Mouse (Mus musculus): ENCODE measurements around the gene Cntn4.

Gene Cntn4

DNA sequence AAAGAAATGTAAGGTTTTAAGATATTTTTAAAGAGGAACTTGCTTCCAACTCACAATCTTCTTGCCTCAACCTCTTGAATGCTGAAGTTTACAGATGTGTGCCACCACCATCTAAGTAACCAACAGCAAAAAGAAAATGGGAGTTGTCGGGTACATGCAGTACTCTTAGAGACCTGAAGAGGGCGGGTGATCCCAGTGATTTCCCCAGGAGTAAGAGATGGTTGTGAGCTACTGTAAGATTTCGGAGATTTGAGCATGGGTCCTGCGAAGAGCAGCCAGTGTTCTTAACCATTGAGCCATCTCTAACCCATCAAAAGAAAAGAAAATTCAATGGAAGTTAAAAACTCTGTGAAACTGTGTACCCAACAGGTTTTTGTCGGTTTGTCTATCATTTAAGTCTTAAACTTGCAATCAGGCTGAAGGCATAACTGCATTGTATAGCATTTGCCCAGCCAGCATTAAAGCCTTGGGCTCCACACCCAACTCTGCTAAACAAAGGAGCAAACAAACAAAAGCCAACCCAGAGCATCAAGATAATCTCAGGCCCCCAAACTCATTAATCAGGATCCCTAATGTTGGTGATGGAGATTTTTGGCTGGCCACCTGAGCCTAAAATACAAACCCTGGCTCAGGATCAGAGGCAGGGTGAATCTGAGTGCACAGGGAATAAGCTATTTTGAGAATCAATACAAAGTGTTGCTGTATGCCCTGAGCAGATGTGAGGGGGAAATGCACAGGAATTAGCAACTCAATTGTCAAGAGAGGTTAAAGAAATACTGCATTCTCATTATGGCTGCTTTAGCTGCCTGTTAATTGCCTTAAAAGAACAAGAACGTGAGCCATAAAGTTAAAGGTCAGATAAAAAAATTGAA, 986.6 kb downstream of the Cntn4 start:
- peak; percentile 68 for DNase-seq

DNA sequence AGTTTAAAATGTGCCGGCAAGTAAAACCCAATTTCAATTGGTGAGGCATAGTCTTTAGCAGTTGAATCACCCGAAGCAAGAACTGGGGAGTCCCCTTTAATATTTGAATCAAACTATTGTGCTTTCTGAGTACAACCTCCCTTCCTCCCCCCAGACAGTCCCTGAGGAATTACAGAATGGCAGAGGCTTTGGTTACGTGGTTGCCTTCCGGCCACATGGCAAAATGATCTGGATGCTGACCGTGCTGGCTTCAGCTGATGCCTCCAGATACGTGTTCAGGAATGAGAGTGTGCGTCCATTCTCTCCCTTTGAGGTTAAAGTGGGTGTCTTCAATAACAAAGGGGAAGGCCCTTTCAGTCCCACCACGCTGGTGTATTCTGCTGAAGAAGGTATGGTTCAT, 998.1 kb downstream of the Cntn4 start:
- no peak for DNase-seq

DNA sequence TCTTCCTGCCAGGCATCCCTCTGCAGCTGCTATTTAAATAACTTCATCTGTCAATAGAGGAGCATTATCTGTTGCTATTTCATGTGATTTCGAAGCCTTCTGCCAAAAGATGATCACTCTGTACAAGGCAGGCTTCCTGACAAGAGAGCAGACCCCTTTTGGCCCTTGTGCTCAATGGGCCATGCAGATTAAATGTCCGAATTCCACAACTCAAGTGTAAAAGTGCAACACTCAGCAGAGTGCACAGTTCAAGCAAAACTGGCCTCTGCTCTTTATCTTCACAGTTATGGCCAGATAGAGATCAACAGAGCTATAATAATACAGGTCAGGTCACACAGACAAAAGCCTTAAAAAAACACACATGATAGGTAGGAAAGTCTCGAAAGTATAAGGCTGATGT, 1024.5 kb downstream of the Cntn4 start:
- peak; percentile 52 for DNase-seq

DNA sequence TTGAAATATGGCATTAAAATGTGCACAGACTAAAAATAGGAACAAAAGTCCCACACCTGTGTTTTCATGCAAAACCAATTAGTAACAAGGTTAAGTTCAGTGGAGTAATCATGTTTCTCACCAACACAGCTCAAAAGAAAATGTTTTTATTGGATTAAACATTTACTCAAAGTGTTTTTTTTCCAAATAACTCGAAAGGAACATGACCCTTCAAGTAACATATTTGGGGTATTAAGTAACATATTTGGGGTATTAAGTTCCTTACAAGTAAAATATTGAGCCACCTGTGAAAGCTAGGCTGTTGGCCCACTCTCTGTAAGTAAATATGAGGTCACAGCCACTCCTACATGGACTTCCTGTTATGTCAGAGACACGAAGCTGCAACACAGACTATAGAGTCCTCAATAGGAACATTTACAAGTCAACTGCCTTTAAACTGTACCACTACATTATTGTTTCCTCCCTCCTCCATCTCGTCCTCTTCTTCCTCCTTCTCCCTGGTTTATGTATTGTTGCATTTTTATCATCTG, 1028.1 kb downstream of the Cntn4 start:
- DNase-seq: peak; percentile 4

DNA sequence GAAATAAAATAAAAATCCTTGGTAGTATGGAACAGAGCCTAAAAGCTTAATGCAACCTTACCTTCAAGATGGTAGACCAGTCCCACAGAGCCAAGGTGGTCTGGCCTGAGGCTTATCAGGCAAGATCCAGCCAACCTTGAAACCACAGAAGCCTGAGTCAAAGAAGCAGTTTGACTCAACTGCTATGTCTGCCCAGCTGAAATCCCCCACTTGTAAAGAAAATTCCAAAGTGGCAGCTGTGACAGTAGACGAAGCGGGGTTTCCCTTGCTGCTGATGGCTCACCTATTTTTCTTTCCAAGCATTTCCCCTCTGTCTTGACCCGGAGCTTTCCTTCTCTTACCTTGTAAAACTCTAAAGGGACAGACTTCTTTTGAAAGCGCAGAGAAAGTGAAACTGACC, 1048.2 kb downstream of the Cntn4 start:
- no peak for DNase-seq

DNA sequence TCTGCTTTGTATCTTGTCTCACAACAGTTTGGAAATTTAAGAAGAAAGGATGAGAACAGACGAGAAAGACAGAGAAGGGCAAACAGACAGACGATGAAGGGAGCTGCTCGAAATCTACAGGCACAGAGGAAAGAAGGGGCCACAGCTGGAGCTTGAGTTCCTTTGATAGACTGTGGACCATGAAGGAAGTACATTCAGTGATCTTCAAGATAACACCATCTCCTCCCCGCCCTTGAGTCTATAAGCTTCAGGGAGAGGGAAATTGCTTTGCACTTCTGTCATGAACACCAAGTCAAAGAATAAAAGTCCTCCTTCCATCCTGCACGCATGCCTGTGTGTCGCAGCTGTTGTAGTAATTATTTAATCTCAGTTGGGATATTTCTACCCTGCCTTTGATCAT, 1048.6 kb downstream of the Cntn4 start:
- DNase-seq: no peak

DNA sequence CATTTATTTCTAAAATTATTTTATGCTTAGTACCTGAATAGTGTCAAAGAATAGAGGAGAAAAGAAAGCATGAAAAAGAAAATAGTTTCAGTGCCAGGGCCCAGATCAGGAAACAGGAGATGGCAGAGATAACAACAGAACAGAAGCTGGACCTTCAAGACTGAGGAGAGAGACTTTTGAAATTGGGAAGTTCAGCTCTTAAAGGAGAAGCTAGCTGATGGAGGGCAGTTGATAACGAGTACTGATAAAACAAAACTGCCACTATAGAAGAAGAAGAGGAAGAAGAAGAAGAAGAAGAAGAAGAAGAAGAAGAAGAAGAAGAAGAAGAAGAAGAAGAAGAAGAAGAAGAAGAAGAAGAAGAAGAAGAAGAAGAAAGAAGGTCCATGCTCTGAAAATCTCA, 1050.2 kb downstream of the Cntn4 start:
- DNase-seq: no peak

DNA sequence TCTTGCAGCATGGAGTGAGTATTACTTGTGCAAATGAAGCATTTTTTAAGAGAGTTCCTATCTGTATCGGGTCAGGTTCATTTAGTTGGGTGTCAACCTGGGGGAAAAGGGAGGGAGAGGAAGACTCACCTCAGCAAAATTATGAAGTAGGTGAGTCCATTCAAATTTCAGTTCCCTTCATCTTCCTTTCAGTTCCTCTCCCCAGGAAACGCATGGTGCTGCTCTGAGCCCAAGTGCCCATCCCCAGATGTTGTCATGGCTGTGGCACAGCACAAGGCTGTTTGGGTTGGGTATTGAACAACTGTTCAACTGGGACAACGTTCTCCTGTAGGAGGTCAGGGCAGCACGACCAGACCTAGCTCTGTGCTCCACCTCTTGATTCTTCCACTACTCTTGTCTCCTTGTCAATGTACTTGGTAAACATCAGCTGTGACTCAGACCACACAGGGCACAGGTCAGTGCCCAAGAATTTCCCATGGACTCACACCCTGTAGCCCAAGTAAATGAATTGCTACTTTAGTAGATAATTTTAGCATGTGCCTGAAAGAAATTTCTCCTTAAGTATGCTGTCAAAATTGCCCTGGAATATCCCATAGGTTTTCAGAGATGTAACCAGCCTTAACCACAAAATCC, 1052.3 kb downstream of the Cntn4 start:
- peak; percentile 14 for DNase-seq

DNA sequence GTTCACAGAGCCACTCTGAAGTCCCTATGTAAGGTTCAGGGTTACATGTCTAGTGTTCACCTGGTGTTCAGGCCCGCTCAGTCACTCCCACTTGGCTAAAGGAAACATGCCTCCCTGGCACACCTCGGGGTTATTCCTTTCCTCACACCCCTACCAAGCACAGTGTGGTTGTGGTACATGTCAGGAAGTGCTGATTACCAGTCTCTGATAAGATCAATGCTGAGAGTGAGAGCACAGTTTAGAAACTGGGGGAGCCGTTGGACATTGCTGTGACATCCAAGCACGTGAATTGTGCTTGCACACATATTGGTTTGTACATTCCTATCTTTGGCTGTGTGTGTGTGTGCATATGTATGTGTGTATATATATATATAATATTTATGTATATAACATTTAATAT, 1055.1 kb downstream of the Cntn4 start:
- no peak for DNase-seq

DNA sequence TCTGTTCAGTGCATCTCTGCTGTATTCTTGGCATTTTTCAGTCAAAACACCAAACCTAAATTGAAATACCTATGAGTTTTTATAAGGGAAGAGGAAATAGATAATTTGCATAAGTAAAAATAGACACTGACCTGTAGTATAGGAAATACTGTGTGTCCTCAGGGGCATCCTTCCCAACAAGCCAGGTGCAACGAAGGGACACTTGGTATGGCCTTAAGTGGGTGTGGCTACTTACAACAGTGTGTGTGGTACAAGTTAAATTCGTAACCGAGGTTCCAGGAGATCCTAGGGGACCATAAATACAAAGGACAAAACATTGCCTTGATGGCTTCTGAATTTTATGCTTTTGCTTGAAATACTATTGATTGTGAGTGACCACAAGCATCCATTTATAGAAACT, 1060.8 kb downstream of the Cntn4 start:
- DNase-seq: no peak

DNA sequence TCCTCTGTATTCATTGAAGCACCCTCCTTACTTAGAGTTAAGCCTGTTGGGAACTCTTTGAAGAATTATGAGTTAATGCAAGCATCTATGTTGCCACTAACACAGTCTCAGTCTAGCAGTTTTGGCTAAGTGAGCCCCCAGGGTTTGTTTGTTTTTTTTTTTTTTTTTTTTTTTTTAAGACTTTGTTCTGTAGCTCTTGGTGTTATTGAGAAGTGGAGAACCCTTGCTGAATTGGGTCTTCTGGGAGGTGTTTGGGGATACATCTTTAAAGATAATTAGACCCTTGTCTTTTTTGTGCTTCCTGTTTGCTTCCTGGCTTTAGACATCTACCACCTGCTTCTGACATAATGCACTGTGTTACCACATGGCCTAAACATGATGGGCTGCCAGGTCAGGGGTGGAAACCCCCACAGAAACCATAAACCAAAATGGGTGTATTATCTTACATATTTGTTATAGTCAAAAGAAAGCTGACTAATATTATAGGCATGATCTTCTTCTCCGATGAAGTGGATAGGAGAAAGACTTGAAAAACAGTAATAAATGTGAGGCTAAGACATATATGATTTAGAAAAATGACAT, 1062.9 kb downstream of the Cntn4 start:
- no peak for DNase-seq

DNA sequence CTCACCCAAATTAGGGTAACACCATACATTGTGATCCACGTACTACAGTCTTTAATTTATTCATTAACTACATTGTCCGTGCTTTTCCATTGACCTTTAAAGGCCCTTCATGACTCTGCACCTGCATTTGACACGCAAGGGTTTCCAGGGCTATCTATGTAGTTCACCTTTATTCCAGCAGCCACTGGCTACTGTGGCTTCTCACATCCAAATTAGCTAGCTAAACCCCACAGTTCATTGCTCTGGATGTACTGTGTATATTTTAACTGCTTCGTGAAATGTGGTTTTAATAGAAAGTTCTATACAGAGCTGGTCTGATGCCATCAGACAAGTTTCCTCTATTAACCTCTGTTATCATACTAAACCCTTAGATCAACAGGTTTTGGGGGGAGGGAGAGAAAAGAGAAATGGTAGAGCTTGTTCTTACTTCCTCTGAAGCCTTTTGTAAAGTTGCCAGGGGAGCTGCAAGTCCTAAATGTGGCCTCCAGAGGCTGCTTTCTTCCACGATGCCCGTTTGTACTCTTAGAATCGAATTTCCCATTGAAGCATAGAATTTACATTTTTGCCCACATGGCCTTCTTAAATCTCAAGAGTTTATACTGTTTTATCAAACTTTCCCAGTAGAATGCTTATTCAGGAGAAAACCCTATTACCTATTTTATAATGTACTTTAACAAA, 1066.2 kb downstream of the Cntn4 start:
- DNase-seq: no peak

DNA sequence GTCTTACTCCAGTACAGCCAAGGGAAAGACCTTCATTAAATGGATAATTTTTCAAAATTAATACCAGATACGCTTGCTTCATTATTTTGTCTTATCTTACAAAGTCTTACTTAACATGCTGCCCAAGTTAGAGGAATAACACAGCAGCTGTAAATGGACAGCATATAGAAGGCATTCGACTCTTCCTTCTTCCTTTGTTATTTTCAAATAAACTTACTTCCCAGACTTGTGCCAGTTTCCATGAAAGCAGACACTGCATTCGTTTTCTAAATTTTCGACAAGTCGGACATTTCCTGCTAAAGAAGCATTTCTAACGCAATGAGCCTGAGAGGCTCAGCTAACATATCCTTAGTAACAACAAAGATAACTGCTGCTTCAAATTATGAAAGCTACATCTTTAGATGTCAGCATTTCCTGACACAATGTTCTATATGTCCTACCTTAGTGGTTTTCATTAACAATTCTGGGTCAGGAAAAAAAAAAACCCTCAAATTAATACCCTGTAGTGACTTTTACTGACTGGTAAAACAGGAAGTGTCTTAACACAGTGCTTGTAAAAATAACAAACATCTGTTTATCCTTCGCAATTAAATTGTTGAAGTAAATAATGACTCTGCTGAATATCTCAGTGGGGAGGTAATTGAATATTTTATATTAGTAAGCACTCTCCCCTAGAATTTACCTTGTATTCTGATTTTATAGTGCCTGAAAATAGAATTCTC, 1068.4 kb downstream of the Cntn4 start:
- DNase-seq: no peak

DNA sequence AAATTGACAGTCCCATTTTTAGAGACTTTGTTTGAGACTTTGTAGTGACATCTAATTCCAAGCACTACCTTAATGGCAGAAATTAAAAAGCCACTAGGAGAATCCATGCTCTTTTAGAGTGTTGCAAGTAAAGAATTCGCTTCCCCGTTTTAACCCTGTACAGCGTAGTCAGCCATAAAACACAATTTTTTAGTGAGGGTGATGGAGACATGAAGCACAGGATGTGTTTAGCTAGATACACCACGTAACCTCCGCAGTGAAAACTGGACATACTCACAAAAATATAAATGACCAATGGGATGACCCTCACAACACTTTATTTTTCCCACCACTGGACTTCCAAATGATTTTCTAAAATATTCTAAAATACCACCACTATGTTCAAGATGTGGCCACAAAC, 1069.8 kb downstream of the Cntn4 start:
- no peak for DNase-seq

DNA sequence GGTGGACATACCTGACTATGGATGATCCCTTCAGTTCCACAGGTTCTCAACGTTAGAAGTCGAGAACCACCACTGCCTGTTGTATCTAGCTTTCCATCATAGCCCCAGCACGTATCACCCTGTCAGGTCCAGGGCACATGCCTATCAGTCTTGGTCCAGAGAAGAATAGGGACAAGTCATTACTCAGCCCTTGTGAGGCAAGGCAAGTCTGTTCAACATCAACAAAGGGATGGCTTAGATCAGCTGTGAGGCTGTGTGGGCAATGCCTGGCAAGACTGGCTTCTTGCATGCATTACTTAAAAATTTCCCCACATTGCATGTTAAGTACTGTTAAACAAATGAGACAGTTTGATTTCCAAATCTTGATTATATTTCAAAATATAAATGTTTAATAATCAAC, 1070.3 kb downstream of the Cntn4 start:
- no peak for DNase-seq
